Mouse (Mus musculus): ENCODE measurements around the gene Sept11. TPM values are rescaled to one million over a fixed set of nuclear protein-coding genes. Genes with fewer than 3 reads are reported as not detected.

Gene Sept11
- 115 and 123 TPM in 2 replicates for polyA plus RNA-seq (2016; fragmentation: Nextera tagmentation; extraction: Ambion mirVana)

DNA sequence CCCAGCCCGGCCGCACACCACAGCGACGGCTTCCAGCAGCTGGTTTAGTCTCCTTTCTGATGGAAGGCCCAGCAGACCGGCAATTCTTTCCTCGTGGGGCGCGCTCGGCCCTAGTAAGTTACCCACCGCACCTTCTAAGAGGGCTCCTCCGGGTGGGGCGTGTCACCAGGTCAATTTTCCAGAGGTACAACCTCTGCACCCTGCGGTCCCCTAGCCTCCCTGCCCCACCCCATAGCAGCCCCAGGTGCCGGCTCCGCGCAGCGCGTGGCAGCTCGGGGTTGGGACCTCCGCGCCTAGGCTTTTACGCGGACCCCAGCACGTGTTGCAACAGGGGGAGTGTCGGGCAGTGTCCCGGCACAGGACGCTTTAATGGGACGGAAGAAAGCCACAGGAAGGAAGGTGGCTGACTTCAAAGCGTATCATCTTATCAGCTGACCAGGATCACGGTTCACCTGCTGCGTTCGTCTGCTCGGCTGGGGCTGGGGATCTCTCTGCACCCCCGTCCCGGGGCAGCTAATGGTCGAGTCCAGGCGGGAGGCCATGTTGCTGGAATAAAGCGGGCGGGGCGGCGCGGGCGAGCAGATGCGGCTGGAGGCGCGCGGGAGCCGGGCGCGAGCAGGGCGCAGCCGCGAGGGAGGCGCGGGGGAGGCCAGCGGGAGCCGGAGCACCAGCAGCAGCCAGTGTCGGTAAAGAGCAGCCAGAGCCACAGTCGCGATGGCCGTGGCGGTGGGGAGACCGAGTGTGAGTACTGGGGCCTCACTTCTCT is at the start of gene Sept11:
Gene Sept11 (plus strand): TSS at position 581 of the 766 bp plus-strand sequence.
- Histone ChIP-seq H3K27ac (ENCODE audit: poor library complexity, severe bottlenecking) (peak within 1 kb of the TSS; percentile 88), H3K27me3 (replicated peaks) (no peaks in the 10 kb centered on the region), H3K4me3 (peak within 1 kb of the TSS; percentile 85), H3K9ac (peak within 1 kb of the TSS; percentile 92), H3K9me3 (replicated peaks) (no peaks in the 10 kb centered on the region), H3K4me2 (peak within 1 kb of the TSS; percentile 96), H3K4me1 (replicated peaks) (peaks cover 47% of the 10 kb centered on the region), H3K36me3 (no peaks in the 10 kb centered on the region)
- ATAC-seq (ENCODE audit: insufficient number of reproducible peaks, low FRiP score): peak; percentile 91
- WGBS: under 1% methylated on average over 63 of the region's 63 CpGs

DNA sequence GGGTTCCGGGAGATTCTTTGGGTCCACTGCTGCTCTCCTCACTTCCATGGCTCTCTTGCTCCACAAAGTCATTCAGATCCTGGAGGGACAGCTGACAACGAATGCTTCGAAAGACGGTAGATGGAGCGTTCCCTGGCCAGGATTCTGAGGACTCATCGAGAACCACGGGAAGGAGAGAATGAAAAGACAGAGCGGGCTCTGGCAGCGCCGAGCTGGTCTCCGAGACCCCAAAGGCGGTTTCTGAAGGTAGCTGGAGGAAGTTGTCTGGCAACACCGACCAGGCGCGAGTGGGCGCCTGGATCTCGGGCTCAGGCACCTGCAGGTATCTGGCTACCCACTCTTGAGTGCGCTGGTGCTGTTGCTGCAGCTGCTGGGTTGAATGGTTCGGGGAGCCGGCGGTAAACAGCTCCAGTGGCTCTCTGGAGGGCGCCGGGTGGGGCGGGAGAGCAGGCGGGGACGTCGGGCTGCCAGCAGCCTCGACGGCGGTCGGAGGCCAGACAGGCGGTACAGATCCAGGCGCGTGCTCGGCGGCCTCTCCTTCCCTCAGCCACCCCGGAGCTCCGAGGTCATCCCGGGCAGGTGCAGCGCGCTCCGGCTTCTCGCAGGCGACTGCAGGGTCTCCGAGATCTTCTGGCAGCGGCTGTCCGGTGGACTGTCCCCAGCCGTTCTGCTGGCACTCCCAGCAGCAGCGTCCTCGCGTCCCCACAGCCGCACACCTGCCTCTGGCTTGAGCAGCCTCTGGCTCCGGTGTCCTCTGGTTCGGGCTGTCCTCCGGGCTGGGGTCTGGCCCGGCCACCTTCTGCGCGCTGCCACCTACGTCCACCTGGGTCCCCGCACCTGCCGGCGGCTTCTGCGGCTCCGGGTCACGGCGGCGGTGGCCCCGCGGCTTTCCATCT is 49.3 kb upstream of the Sept11 start:
- H3K36me3 ChIP-seq: no peaks in the 10 kb centered on the region
- peak overlapping the region; percentile 65 for H3K4me3 ChIP-seq
- peak overlapping the region; percentile 100 for H3K4me2 ChIP-seq
- H3K9me3 ChIP-seq (replicated peaks): no peaks in the 10 kb centered on the region
- no peak overlapping the region for H3K27ac ChIP-seq (ENCODE audit: poor library complexity, severe bottlenecking)
- peaks cover 55% of the 10 kb centered on the region for H3K27me3 ChIP-seq (replicated peaks)
- ATAC-seq (ENCODE audit: insufficient number of reproducible peaks, low FRiP score): 0 out of 2 replicates have a peak, but pooled peaks have one; percentile 22
- 3% methylated on average over 69 of the region's 69 CpGs for WGBS
- H3K9ac ChIP-seq: peak overlapping the region; percentile 65
- peaks cover 28% of the 10 kb centered on the region for H3K4me1 ChIP-seq (replicated peaks)

- WGBS: under 1% methylated on average over 68 of the region's 68 CpGs
- peak; percentile 56 for ATAC-seq (ENCODE audit: insufficient number of reproducible peaks, low FRiP score)
- no peak within 1 kb of the TSS for H3K27ac ChIP-seq (ENCODE audit: poor library complexity, severe bottlenecking)
Observed at GRCm38 (mm10) chr5:93044584-93045370, 48.5 kb upstream of the Sept11 start, which contains the start of gene Sowahb. Gene Sowahb, minus strand, starts transcription at chr5:93045022.

GRCm38 (mm10) chr5:93045371-93045714 is 47.9 kb upstream of the Sept11 start:
- no peak overlapping the region for H3K27ac ChIP-seq (ENCODE audit: poor library complexity, severe bottlenecking)
- 2% methylated on average over 19 of the region's 19 CpGs for WGBS
- no peak for ATAC-seq (ENCODE audit: insufficient number of reproducible peaks, low FRiP score)
- H3K4me2 ChIP-seq: peak overlapping the region; percentile 100
- peaks cover 22% of the 10 kb centered on the region for H3K4me1 ChIP-seq (replicated peaks)
- H3K9ac ChIP-seq: peak overlapping the region; percentile 65
- H3K36me3 ChIP-seq: no peaks in the 10 kb centered on the region
- peaks cover 68% of the 10 kb centered on the region for H3K27me3 ChIP-seq (replicated peaks)
- no peaks in the 10 kb centered on the region for H3K9me3 ChIP-seq (replicated peaks)
- peak overlapping the region; percentile 65 for H3K4me3 ChIP-seq

More at GRCm38 (mm10) chr5:93044584-93045370, 48.5 kb upstream of the Sept11 start, which contains the start of gene Sowahb:
- Histone ChIP-seq H3K36me3 (no peaks in the 10 kb centered on the region), H3K4me1 (replicated peaks) (peaks cover 26% of the 10 kb centered on the region), H3K9me3 (replicated peaks) (no peaks in the 10 kb centered on the region), H3K4me3 (peak within 1 kb of the TSS; percentile 65), H3K4me2 (peak within 1 kb of the TSS; percentile 100), H3K9ac (peak within 1 kb of the TSS; percentile 65), H3K27me3 (replicated peaks) (peaks cover 63% of the 10 kb centered on the region)

GRCm38 (mm10) chr5:93046306-93046845 is 46.9 kb upstream of the Sept11 start:
- Histone ChIP-seq H3K4me2 (no peak overlapping the region), H3K27me3 (replicated peaks) (peaks cover 68% of the 10 kb centered on the region), H3K4me1 (replicated peaks) (peaks cover 22% of the 10 kb centered on the region), H3K4me3 (no peak overlapping the region), H3K9ac (no peak overlapping the region), H3K36me3 (no peaks in the 10 kb centered on the region), H3K27ac (ENCODE audit: poor library complexity, severe bottlenecking) (no peak overlapping the region), H3K9me3 (replicated peaks) (no peaks in the 10 kb centered on the region)
- no peak for ATAC-seq (ENCODE audit: insufficient number of reproducible peaks, low FRiP score)
- 31% methylated on average over 5 of the region's 5 CpGs for WGBS

DNA sequence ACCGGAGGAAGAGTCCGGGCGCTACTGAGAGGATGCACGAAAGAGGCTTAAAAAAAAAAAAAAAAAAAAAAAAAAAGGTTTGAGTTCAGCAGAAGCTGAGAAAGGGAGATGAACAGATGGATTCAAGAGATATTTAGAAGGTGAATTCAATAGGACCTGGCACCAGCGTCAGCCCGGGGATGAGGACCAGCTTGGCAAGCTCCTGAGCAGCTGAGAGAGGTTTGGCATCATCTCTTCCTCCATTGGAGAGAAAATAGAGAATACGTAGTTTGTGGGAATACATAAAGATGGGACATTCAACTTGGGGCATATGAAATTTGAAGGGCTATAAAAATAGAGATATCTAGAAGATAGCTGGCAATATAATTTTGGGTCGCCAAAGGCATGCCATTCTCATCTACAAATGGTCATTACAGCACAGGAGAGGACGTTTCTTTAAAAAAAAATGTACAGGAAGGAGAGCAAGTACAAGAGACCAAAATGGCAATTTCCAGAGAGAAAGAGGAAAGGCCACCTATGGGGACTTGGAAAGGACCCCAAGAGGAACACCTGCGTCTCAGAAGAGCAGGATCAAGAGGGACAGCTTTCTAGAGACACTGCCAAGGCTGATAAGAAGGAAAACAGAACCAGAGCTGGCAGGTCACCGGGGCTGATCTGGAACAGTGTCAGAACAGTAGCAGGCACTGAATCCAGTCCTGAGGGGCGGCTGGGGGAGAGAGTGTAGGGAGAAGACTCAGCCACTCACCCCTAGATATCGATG is 44.6 kb upstream of the Sept11 start:
- Histone ChIP-seq H3K9me3 (replicated peaks) (no peaks in the 10 kb centered on the region), H3K27ac (ENCODE audit: poor library complexity, severe bottlenecking) (no peak overlapping the region), H3K36me3 (no peaks in the 10 kb centered on the region), H3K4me3 (no peak overlapping the region), H3K4me2 (no peak overlapping the region), H3K27me3 (replicated peaks) (peaks cover 54% of the 10 kb centered on the region), H3K4me1 (replicated peaks) (peaks cover 20% of the 10 kb centered on the region), H3K9ac (no peak overlapping the region)
- WGBS: 55% methylated on average over 13 of the region's 13 CpGs
- ATAC-seq (ENCODE audit: insufficient number of reproducible peaks, low FRiP score): no peak

DNA sequence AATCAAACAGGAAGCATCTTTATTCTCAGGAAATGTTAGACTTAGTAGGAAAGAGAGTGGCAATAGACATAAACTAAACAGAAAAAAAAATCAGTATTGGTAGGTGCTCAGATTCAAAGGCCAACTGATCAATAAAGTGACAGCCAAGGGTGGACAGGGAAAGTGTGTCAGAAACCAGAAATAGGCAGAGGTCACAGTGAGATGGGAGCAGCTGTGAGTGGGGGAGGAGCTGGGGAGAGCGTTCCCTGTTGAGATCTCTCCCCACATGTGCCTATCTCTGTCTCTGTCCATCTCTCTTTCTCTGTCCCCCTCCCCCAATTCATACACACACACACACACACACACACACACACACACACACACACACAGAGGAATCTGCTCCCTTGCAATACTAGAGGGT is 43.3 kb upstream of the Sept11 start:
- ATAC-seq (ENCODE audit: insufficient number of reproducible peaks, low FRiP score): no peak
- Histone ChIP-seq H3K9me3 (replicated peaks) (no peaks in the 10 kb centered on the region), H3K27me3 (replicated peaks) (peaks cover 41% of the 10 kb centered on the region), H3K36me3 (no peaks in the 10 kb centered on the region), H3K27ac (ENCODE audit: poor library complexity, severe bottlenecking) (no peak overlapping the region), H3K4me3 (no peak overlapping the region), H3K4me2 (no peak overlapping the region), H3K4me1 (replicated peaks) (peaks cover 7% of the 10 kb centered on the region), H3K9ac (no peak overlapping the region)
- WGBS: 50% methylated on average over 1 of the region's 1 CpGs

DNA sequence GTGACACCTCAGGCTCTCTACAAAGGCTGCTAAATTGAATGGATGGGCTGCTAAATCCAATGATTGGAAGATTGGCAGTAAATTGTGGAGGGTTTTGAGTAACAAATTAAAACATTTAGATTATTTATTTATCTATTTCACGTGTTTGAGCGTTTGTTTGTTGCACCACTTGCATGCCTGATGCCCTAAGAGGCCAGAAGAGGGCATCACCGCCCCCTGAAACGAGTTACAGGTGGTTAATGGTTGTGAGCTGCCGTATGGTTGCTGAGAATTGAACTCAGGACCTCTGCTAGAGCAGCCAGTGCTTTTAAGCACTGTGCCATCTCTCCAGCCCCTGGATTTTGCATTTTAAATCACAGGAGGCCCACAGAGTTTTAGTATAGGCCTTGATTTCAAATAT is 42.2 kb upstream of the Sept11 start:
- no peak for ATAC-seq (ENCODE audit: insufficient number of reproducible peaks, low FRiP score)
- 50% methylated on average over 5 of the region's 5 CpGs for WGBS
- Histone ChIP-seq H3K4me3 (no peak overlapping the region), H3K4me1 (replicated peaks) (no peaks in the 10 kb centered on the region; the same call in 1 of the 2 replicates), H3K36me3 (no peaks in the 10 kb centered on the region), H3K4me2 (no peak overlapping the region), H3K27me3 (replicated peaks) (peaks cover 35% of the 10 kb centered on the region), H3K27ac (ENCODE audit: poor library complexity, severe bottlenecking) (no peak overlapping the region), H3K9me3 (replicated peaks) (no peaks in the 10 kb centered on the region), H3K9ac (no peak overlapping the region)

- no peak for ATAC-seq (ENCODE audit: insufficient number of reproducible peaks, low FRiP score)
- WGBS: 83% methylated on average over 9 of the region's 9 CpGs
- Histone ChIP-seq H3K27ac (ENCODE audit: poor library complexity, severe bottlenecking) (no peak overlapping the region), H3K4me1 (replicated peaks) (no peaks in the 10 kb centered on the region; the same call in 1 of the 2 replicates), H3K9ac (no peak overlapping the region), H3K4me3 (no peak overlapping the region), H3K9me3 (replicated peaks) (peaks cover 4% of the 10 kb centered on the region; the same call in 1 of the 2 replicates), H3K27me3 (replicated peaks) (peaks cover 26% of the 10 kb centered on the region), H3K36me3 (no peaks in the 10 kb centered on the region), H3K4me2 (no peak overlapping the region)
Observed at GRCm38 (mm10) chr5:93051951-93052350, 41.3 kb upstream of the Sept11 start.
